Mouse (Mus musculus): ENCODE results near the gene Cfap99.

The Cfap99 gene

DNA sequence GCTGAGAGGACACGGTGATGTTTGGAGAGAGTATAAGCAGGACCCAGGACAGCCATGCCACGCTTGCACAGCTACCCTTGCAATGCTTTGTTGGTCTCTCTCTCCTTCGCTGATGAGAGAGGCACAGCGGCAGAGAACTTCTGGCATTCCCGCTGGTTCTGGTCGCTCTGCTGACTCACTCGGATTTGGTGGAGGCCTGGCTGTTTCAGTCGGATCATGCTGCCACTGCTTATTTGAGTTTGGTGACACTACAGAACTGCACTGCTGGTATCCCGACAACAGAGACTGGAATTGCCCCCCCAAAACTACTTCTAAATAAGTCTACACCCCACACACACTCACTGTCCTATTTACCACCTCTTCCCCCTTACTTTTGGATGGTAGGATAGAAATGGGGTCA, 9.2 kb upstream of the Cfap99 start:
- DNase-seq: no peak

DNA sequence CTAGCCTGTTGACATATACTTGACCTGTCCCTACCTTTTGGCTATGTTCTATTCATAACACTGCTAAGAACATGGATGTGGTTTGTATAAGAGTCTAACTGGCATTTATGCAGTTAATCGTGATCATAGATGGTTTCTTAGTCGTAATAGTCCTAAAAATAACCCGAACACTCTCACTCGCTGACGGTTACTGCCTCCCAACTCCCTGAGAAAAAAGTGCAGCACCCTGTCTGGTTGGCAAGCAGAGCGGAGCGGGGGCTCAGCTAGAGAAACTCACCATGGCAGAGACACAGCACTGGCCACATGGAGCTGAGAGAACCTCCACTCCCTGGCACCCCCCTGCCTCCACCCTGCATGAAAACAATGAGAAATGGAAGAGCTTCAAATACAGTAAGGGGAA, 7.4 kb upstream of the Cfap99 start:
- no peak for DNase-seq

DNA sequence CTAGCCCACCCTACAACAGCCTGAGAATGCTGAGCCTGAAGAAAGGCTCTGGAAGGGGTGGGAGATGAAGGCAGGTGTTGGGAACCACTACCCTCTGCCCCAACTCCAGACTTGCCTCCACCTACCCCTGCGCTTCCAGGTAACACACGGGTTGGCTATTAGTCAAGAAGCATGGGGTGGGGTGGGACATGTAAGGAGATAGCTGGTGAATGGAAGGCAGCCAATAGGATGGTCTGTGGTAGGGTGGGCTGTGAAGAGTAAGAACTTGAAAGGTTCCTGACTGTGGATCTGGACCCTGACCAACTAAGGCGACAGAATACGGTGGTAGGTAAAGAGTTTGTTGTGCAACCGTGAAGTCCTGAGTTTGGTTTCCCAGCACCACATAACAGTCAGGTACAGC, 5.0 kb upstream of the Cfap99 start:
- DNase-seq: no peak

DNA sequence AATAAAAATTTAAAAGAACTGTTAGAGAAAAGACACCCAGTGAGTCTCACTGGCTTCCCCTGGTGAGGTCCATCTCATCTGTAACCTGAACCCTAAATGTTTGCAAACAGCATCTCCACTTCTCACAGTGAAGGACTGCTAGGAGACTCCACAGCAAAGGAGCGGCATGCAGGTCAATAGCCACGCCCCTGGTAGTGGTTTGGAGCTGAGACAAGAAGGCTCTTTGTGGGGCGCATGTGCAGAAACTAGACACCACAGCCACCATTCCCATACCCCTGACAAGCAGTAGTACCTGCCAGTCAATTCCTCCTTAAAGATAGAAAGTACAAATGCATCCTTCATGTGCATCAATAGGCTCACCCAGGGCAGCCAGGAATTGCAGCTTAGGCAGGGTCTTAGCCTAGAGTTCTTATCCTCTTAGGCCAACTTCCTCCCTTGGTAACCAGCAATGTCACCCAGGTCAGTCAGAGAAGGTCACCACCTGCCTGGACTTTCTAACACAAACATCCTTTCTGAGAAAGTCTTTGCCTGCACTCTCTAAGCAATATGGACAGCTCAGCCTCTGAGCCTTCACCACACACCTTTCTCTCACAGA, 4.1 kb upstream of the Cfap99 start:
- DNase-seq: no peak

DNA sequence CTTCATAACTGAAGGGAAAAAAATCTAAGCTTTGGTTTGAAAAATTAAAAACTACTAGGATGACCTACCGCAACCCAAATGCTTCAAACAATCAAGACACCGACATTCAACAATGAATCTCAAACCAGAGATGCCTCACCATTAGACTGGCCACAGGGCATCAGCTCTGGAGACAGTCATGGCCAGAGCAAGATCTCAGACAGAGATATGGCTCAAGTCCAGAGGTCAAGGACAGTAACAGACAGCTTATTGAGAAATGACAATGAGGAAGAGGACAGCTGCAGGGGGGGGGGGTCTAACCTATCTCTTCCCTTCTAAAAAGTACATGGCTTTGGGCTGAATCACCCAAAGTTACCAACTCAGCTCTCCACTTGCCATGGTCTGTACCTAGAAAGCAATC, 3.1 kb upstream of the Cfap99 start:
- DNase-seq: no peak

DNA sequence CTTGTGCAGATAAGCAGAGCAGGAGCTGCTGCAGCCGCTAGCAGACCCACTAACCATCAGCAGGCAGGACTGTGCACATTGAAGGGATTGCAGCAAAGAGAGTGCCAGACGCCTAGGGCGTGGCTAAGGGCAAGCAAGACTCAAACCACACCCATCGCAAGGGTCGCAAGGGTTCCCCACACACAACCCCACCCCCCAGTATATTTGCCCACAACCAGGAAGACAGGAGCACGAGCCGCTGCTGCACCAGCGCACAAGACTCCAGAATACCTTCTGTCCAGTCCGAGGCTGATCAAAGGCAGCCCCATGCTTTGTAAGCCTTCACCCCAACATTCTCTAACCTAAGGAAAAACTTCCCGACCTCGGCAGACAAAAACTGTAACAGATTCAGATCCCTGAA, 1.9 kb upstream of the Cfap99 start:
- DNase-seq: no peak

DNA sequence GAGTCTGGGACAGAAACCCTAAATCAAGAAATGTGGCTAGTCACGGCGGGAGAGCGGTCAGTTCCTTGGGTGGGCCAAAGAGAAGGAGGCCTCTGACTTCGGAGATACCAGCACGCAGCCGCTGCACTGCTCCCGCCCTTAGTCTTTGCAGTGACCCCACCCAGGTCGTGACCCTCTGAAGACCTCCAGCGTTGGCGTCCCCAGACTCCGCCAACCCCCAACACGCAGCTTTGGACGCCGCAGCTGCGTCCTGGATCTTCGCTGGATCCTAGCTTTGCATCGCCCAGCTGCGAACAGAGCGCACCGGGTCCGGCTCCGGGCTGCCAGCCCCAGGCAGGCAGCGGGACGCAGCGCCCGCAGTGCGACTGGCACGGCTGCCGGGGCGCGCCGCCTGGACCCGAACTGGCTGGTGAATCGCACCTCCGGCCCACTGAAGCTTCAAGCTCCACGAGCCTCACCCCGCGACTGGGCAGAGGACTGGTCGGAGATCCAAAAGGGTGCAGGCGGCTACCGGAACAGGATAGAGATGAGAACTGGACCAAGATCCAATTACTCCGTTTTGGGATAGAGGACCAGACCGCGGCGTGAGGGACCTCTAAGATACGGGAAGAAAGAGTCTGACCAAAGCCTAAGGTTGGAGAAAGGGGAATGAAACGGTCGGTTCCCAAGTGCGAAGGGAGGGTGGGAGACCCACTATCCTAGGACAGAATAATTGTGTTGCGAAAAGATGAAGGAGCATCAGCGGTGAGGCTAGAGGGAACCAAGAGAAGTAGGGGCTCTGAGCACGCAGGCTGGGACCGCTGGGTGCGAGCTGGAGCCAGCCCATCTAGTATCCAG, 1.2 kb upstream of the Cfap99 start:
- DNase-seq: no peak

DNA sequence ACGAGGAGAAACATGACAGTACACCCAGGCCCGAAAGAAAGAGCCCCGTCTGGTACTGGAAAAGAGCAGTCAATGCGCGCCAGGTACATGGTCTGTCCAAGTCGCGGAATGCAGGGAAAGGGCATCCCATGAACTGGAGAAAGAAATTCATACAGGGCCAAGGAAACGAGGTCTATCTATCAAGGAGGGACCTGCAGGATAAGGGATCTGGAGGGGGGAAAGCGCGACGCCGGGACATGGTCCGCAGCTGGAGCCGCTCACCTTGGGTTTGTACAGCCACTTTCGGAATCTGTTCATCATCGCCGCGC, 608 bp upstream of the Cfap99 start:
- DNase-seq: no peak

DNA sequence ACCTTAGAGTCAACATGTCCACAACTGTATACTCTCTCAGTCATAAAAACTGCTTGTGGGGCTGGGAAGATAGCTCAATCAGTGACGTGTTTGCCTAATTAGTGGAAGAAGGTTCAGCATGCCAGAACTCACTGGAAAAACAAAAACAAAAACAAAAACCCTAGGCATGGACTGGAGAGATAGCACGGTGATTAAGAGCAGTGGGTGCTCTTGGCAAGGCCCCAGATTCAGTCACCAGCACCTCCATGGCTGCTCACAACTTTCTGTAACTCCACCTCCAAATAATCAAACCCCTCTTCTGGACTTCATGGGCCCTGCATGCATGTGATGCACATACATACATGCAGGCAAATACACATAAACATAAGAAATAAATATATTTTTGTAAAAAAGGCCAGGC, 886 bp downstream of the Cfap99 start:
- no peak for DNase-seq

DNA sequence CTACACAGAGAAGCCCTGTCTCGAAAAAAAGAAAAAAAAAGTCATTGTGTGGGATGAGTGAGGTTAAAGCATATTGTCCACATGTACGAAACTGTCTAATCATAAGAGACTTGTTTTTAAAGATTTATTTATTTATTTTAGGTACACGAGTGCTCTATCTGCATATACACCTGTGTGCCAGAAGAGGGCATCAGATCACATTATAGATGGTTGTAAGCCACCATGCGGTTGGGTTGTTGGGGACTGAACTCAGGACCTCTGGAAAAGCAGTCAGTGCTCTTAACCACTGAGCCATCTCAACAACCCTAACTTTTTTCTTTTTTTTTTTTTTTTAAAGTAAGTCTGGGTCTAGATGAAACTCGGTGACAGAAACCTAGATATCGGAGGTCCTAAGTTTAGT, 5.0 kb downstream of the Cfap99 start:
- DNase-seq: no peak

DNA sequence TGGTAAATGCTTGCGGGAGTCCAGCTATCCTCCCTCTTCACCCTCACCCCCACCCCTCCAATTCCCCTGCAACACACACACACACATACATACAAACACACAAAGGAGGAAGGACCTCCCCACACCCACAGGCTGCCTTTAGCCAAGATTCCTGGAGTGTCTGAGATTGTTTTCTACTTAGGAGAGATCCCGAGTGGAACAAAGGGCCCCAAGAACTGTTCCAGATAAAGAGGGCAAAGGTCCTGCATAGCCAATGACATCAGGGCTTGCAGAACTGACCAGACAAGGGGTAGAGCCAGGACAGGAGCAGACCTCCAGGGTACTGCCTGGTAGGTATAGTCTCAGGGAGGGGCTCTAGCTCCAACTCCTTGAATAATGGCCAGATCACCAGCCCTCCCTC, 6.3 kb downstream of the Cfap99 start:
- DNase-seq: peak; percentile 25

DNA sequence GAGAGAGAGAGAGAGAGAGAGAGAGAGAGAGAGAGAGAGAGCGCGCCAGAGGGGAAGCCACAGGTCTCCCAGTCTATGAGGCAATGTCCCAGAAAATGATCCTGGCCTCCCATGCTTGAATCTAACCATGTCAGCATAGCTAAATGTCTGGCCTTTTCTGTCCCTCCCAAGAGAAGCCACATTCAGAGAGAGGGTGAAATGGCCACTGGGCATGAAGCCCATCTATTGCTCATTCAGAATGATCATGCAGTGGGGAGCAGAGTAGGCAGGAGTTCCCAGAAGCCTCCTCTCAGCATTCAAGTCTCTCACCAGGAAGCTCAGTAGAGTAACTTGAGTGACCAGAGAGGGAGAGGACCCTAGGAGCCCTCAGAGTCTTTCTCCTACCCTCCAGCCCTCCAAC, 6.7 kb downstream of the Cfap99 start:
- no peak for DNase-seq

DNA sequence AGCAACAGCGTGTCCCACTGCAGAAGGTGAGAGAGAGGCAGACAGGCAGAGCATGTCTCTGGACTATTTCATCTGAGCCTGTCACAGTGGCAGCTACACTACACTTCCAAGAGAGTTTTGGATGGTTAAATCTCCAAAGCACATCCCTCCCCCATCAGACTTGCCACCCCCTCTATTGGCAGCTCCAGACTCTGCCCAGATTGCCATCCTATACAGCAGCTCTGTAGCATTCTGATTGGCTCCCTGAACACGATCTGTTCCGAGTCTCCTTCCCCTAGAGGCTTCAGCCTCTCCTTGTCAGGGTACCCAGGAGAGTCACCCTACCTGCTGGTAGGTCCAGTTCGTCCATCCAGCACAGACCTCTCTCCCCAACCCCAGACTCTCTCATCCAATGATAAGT, 9.7 kb downstream of the Cfap99 start:
- no peak for DNase-seq

DNA sequence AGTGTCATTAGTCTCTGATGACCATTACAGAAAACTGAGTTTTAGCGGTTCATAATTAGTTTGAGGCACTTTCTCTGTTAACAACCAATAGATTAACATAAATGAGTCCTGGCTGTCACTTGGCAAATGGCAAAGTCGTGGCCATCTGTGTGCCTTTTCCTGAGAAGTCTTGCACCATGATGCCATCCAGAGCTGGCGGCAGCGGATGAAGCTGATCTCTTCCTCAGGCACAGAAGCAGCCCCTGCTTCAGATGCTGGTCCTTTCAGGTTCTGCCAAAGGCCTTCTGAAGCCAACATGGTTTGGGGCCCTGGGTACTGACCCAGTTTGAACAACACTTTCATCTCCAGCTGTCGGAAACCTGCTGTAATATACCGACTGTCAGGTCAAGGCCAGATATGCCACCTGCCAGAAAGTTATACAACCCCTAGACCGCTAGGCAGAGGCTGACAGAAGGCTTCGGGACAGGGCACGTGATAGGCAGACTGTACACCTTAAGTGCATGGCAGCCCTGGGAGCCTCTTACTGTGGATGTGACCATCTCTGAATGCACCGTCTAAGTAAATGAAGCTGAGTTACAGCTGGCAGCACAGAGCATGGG, 10.6 kb downstream of the Cfap99 start:
- DNase-seq: no peak

DNA sequence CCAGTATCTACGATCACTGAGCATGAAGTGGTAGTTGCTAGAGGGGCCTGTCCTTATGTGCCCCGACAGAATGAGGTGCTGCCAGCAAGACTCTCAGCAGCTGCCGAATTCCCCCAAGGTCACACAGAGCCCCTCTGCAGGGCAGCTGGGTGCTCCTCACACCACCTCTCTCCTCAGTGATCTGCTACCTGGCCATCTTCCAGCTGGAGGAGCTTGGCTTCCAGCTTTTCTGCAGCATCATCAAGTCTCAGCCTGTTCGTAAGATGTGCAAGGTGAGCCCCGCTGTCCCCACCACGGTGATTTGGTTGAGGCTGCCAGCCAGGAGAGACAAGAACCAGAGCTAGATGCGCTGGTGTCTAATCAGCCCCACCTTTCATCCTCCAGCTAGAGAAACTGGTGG, 14.0 kb downstream of the Cfap99 start:
- DNase-seq: no peak

DNA sequence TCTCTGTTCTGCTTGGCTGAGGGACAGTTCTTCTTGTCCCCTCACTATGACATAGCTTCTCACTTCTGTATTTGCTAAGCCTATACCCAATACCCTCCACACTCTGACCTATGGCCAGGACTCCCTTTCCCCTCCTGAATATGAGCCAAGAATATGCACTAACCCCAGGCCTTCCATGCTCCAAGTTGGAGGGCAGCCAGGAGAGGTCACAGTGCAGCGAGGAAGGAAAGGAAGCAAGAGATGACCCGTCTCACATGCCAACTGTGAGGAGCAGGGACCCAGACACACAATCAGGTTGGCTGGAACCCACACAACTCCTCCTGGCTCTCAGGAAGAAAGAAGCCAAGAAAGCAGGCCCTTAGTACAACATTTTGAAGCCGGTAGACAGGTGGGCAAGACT, 20.6 kb downstream of the Cfap99 start:
- peak; percentile 10 for DNase-seq

DNA sequence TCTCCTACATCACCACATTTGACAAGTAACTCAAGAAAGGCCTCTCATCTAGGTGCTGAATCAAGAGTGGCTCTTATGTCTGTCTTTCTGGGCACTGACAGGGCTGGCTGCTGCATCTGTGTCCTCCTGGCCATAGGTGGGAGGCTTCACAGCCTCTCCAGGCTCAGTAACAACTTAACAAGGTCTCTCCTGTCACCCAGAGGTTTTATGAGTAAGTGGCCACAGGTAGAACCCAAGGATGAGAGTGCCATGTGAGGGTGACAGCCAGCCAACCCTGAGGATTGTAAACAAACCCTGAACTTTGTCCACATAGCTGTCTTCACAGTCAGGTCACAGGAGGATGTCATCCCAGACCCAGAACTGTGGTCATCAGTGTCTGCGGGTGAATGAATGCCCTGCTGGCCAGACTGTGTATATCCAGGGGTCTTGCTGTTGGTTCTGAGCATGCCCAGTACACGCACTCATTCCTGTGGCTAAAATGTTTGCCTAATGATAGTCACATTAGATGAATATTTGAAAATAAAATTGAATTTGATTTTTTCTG, 31.2 kb downstream of the Cfap99 start:
- peak; percentile 12 for DNase-seq

DNA sequence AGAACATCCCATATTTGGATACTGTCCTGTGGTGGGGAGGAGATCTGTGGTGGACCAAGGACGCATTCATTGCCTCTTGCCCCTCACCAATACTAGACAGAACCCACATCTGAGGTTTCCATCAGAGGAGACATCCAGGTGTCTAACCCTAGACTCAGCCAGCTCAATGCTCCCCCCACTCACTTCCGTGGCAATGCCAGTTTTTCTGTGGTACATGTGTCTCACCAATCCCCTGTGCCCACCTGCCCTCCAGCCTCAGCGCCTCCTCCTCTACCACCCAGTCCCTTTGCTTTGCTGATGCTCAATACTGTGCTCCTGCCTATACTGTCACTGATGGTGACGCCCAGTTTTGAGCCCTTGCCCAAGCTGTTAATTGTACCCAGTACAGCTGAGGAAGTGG, 32.8 kb downstream of the Cfap99 start:
- DNase-seq: no peak

DNA sequence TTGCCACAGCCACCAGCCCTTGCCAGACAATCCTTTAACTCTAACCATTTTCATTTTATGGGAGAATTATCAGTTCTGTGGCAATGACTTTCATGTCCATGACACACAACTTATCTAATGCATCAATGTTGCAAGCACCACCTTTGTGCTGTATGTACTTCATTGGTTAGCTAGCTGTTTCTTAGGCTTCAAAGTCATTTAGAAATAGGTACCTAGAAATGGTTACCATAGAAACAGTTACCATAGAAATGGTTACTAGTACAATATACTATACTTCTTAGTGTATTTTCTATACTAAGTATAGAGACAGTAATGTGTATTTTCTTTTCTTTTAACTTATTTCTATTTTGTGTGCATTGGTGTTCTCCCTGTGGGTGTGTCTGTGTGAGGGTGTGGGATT, 36.9 kb downstream of the Cfap99 start:
- no peak for DNase-seq

DNA sequence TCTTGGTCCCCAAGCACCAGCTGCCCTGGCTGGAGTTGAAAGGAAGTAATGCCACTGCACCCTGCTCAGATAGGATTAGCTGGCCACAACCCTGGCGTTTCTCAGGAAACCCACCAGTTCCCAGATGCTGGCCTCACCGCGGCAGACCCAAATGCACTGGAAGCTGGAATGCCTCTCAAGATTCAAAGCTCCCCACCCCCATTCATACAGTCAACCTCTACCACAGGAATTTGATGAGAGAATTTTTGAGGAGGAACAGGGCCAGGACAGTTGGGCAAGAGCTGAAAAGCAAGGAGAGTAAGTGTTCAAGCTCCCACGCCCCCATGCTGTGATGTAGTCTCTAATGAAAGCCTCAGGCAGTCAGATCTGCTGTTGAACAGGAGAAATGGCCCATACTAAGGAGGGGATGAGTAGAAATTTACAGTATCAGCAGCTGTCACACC, 37.9 kb downstream of the Cfap99 start:
- no peak for DNase-seq

DNA sequence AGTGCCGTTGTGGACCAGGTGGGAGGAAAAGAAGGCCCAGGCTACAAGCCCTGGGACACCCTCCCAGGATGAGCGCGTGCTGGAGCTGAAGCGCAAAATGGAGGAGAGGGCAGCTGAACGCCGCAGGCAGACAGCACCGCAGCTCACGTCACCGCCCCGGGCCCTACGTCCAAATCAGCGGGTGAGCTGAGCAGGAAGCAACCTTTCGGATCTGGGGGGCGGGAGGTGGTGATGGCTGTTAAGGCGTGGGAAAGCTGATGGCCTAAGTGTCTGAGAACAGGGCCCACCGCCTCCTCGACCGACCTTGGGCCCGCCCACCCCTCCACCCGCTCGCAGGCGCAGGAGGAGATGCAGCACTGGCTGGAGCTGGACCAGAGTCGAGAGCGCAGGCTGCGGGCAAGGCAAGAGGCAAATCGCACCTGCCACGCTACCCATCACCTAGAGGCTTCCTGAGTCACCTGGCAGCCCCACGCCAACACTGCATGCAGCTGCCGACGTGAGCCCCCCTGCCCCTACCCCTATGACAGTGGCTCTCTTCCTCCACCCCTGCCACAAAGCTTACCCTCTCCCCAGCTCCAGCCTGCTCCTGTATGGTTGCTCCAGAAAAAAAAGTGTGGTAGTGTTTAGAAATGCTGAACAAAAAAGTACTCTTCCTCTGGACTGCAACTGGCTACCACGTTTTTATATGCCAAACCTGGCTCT, 38.6 kb downstream of the Cfap99 start:
- no peak for DNase-seq

DNA sequence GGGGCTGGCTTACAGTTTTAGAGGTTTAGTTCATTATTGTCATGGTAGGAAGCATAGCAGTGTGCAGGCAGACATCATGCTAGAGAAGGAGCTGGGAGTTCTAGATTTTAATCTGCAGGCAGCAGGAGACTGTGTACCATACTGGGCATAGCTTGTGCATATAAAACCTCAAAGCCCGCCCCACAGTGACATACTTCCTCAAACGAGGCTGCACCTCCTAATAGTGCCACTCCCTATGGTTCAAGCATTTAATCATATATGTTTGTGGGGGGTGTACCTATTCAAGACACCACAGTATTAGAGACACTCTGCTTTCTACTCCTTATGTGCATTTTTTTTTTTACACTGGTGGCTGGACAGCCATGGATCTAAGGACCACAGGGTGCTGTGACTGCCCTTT, 41.7 kb downstream of the Cfap99 start:
- no peak for DNase-seq

DNA sequence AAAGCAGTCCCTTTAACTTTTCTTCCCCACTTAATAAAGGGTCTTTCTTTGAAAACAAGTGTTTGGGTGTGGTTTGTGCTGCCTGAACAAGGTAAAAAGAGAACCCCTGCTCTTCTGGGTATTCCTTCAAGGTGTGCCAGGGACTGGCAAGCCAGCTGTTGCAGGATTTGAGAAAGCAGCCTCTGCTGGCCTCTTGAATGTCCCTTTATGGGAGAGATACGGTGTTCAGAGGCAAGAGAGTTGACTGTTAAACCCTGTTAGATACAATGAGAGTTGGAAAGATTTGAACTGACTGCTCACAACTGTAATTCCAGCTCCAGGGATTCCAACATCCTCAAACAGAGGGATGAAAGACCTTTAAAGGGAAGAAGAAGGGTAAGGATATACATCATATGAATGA, 45.7 kb downstream of the Cfap99 start:
- no peak for DNase-seq
